Mouse (Mus musculus) forebrain, postnatal 0 days (tissue): ENCODE results near the gene Fam234b. TPM values are rescaled to one million over a fixed set of nuclear protein-coding genes. Genes with fewer than 3 reads are reported as not detected.

Experiments
- ATAC-seq: fragments of 200-750 bp; cut with Nextera tagmentation; 2 replicates; pipeline ENCODE4 v1.8.0; 2017; ENCODE audit warnings: mild to moderate bottlenecking, moderate library complexity
- DNase-seq: peaks from one replicate; pipeline ENCODE4 v3.0.0-alpha.2; 2015
- H3K27ac ChIP-seq: fragments of 300-500 bp; sonication (generic); 2 replicates; pipeline ENCODE4 v1.5.1; 2014; ENCODE audit warnings: low read depth, mild to moderate bottlenecking, antibody characterized with exemption, low read length, moderate library complexity, mixed read lengths
- H3K27me3 ChIP-seq: fragments of 300-500 bp; sonication (generic); 2 replicates; pipeline ENCODE4 v1.6.1; 2014; ENCODE audit warnings: mild to moderate bottlenecking, low read length, mixed read lengths; ENCODE audit not compliant: insufficient read depth
- H3K36me3 ChIP-seq: fragments of 300-500 bp; sonication (generic); 2 replicates; pipeline ENCODE4 v1.6.1; 2014; ENCODE audit warnings: mild to moderate bottlenecking, moderate library complexity; ENCODE audit not compliant: insufficient read depth
- H3K4me1 ChIP-seq: fragments of 300-500 bp; sonication (generic); 2 replicates; pipeline ENCODE4 v1.6.1; 2014; ENCODE audit warnings: antibody characterized with exemption; ENCODE audit not compliant: insufficient read depth
- H3K4me2 ChIP-seq: fragments of 300-500 bp; sonication (generic); 2 replicates; pipeline ENCODE4 v1.6.1; 2014; ENCODE audit warnings: low read depth, mild to moderate bottlenecking, moderate library complexity
- H3K4me3 ChIP-seq: fragments of 300-500 bp; sonication (generic); 2 replicates; pipeline ENCODE4 v1.5.1; 2014; ENCODE audit warnings: low read depth, low read length, mixed read lengths
- H3K9ac ChIP-seq: fragments of 300-500 bp; sonication (generic); 2 replicates; pipeline ENCODE4 v1.6.1; 2014; ENCODE audit warnings: mild to moderate bottlenecking
- H3K9me3 ChIP-seq: fragments of 300-500 bp; sonication (generic); 2 replicates; pipeline ENCODE4 v1.6.1; 2016; ENCODE audit warnings: low read length
- CTCF ChIP-seq: sonication (generic); IDR thresholded peaks from 2 replicates; pipeline ENCODE4 v1.5.1; 2016; ENCODE audit warnings: antibody characterized with exemption, control low read depth, low read depth
- WGBS: fragments of 180-500 bp; shearing (Covaris S2); extraction: QIAGEN DNeasy Blood & Tissue Kit; methylation state at CpG from one replicate; pipeline ENCODE4 v1.1.7; 2014; 5-methylcytosine and 5-hydroxymethylcytosine counted together
- polyA plus RNA-seq: library from polyadenylated mRNA; unstranded; fragments of >200 nt; fragmentation: Nextera tagmentation; extraction: Ambion mirVana; gene quantifications from 2 replicates; pipeline ENCODE4 v1.2.1, GENCODE M21; 2015
- total RNA-seq: library from RNA; depleted of rRNA; stranded (reverse); fragments of >200 nt; gene quantifications from 2 replicates; pipeline ENCODE4 v1.2.3, GENCODE M21; 2014

Gene Fam234b
- total and polyA plus RNA-seq, 2 experiments from 2014 or later: 81.3 to 118 TPM

GRCm38 (mm10) chr6:135249846-135250531 lies 52.2 kb downstream of the Fam234b start:
- ATAC-seq (peak; percentile 47; the same call in 1 of the 2 replicates), DNase-seq (peak; percentile 86)
- Histone ChIP-seq H3K4me1 (peaks cover 23% of the 10 kb centered on the region), H3K36me3 (no peaks in the 10 kb centered on the region), H3K4me3 (no peak overlapping the region), H3K9me3 (no peaks in the 10 kb centered on the region), H3K27ac (no peak overlapping the region), H3K9ac (no peak overlapping the region), H3K27me3 (no peaks in the 10 kb centered on the region), H3K4me2 (0 out of 2 replicates have a peak overlapping the region, but pooled peaks have one; percentile 8)
- WGBS: 34% methylated on average over 19 of the region's 19 CpGs
- peak; percentile 92 for TF ChIP-seq CTCF

- 59% methylated on average over 19 of the region's 19 CpGs for WGBS
- Histone ChIP-seq H3K9ac (no peak overlapping the region), H3K4me2 (no peak overlapping the region), H3K4me1 (peaks cover 23% of the 10 kb centered on the region), H3K9me3 (no peaks in the 10 kb centered on the region), H3K27me3 (no peaks in the 10 kb centered on the region), H3K27ac (no peak overlapping the region), H3K36me3 (no peaks in the 10 kb centered on the region), H3K4me3 (no peak overlapping the region)
- no peak for TF ChIP-seq CTCF
- DNase-seq (no peak), ATAC-seq (no peak)
Measured at GRCm38 (mm10) chr6:135250926-135251699, 53.3 kb downstream of the Fam234b start.

DNA sequence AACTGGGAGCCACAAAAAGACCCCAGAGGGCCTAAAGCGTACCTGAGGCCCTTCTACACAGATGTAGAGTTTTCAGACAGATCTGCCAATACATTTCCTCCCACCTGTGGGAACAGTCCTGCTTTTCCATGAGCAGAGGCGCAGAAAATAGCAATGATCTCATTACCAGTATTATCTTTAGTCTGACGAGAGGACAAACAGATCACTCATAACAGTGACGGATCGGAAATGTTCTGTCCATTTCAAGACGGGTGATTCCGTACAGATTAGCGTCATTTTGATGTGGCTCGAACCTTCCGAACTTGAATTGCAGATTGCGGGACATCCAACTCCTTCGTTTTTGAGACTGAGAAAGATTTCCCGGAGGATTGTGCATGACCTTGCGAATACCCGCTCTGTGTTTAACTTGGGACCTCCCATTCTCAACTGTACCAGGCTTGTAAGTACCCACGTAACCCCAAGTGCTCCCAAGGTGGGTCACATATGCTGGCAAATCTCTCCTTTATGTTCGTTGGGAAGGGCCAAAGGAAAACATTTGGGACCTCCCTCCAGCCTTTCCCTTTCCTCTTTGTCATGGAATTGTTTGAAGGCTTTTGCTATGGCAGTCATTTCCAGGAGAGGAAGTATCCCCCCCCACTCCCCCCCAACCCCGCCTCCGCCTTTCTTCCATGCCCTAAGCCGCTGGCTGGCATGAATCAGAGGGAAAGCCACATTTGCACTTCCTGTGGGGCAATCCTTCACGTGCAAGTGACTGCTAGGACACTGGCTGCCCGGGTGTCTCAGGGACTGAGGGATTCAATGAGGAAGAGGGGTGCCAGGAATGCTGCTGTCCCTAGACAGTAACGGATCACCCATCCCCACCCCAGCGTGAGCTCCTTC lies 54.3 kb downstream of the Fam234b start:
- DNase-seq (no peak), ATAC-seq (peak; percentile 73)
- TF ChIP-seq CTCF: no peak
- Histone ChIP-seq H3K4me3 (no peak overlapping the region; the same call in 1 of the 2 replicates), H3K4me1 (peaks cover 23% of the 10 kb centered on the region), H3K9me3 (no peaks in the 10 kb centered on the region), H3K36me3 (no peaks in the 10 kb centered on the region), H3K27me3 (no peaks in the 10 kb centered on the region), H3K27ac (peak overlapping the region; percentile 62; the same call in 1 of the 2 replicates), H3K4me2 (peak overlapping the region; percentile 35), H3K9ac (peak overlapping the region; percentile 29; the same call in 1 of the 2 replicates)
- 46% methylated on average over 24 of the region's 24 CpGs for WGBS

GRCm38 (mm10) chr6:135252728-135253077 lies 54.9 kb downstream of the Fam234b start:
- no peak for TF ChIP-seq CTCF
- H3K9me3 ChIP-seq: no peaks in the 10 kb centered on the region
- no peak overlapping the region; the same call in 1 of the 2 replicates for H3K4me3 ChIP-seq
- peaks cover 23% of the 10 kb centered on the region for H3K4me1 ChIP-seq
- peak; percentile 96 for ATAC-seq
- no peaks in the 10 kb centered on the region for H3K27me3 ChIP-seq
- H3K9ac ChIP-seq: peak overlapping the region; percentile 29; the same call in 1 of the 2 replicates
- WGBS: 6% methylated on average over 16 of the region's 16 CpGs
- peak overlapping the region; percentile 62; the same call in 1 of the 2 replicates for H3K27ac ChIP-seq
- DNase-seq: peak; percentile 88
- H3K36me3 ChIP-seq: no peaks in the 10 kb centered on the region
- H3K4me2 ChIP-seq: peak overlapping the region; percentile 35

- no peak within 1 kb of the TSS for H3K9ac ChIP-seq
- no peaks in the 10 kb centered on the region for H3K27me3 ChIP-seq
- H3K36me3 ChIP-seq: no peaks in the 10 kb centered on the region
- 80% methylated on average over 7 of the region's 7 CpGs for WGBS
- no peak within 1 kb of the TSS for H3K27ac ChIP-seq
- no peak within 1 kb of the TSS for H3K4me2 ChIP-seq
- no peak within 1 kb of the TSS for H3K4me3 ChIP-seq
- peaks cover 23% of the 10 kb centered on the region for H3K4me1 ChIP-seq
- no peaks in the 10 kb centered on the region for H3K9me3 ChIP-seq
- no peak for TF ChIP-seq CTCF
- ATAC-seq: no peak
- no peak for DNase-seq
Measured at GRCm38 (mm10) chr6:135254153-135254552, 56.4 kb downstream of the Fam234b start, which contains the start of gene Gsg1. Gsg1 (minus strand) TSS chr6:135254351.

GRCm38 (mm10) chr6:135260435-135260834 lies 62.7 kb downstream of the Fam234b start:
- 87% methylated on average over 6 of the region's 6 CpGs for WGBS
- no peaks in the 10 kb centered on the region for H3K4me1 ChIP-seq
- no peak overlapping the region for H3K9ac ChIP-seq
- DNase-seq: no peak
- no peak overlapping the region for H3K4me2 ChIP-seq
- H3K9me3 ChIP-seq: no peaks in the 10 kb centered on the region
- H3K4me3 ChIP-seq: no peak overlapping the region
- no peaks in the 10 kb centered on the region for H3K36me3 ChIP-seq
- H3K27me3 ChIP-seq: no peaks in the 10 kb centered on the region
- ATAC-seq: no peak
- TF ChIP-seq CTCF: no peak
- H3K27ac ChIP-seq: no peak overlapping the region
